Mouse (Mus musculus) midbrain, postnatal 0 days (tissue): Measurements from ENCODE around the gene Tut4. TPM values are rescaled to one million over a fixed set of nuclear protein-coding genes. Genes with fewer than 3 reads are reported as not detected.

Experiments
- ATAC-seq: fragments of 200-750 bp; cut with Nextera tagmentation; 2 replicates; pipeline ENCODE4 v1.8.0; 2017; ENCODE audit warnings: moderate number of reproducible peaks, mild to moderate bottlenecking, moderate TSS enrichment, moderate library complexity; ENCODE audit not compliant: low FRiP score
- DNase-seq: peaks from one replicate; pipeline ENCODE4 v3.0.0-alpha.2; 2015; ENCODE audit warnings: low spot score
- H3K27ac ChIP-seq: fragments of 300-500 bp; sonication (generic); 2 replicates; pipeline ENCODE4 v1.5.1; 2014; ENCODE audit warnings: low read depth, mild to moderate bottlenecking, low read length, mixed read lengths
- H3K27me3 ChIP-seq: fragments of 300-500 bp; sonication (generic); 2 replicates; pipeline ENCODE4 v1.6.1; 2014; ENCODE audit warnings: low read length, control low read depth, mixed read lengths; ENCODE audit not compliant: insufficient read depth
- H3K36me3 ChIP-seq: fragments of 300-500 bp; sonication (generic); 2 replicates; pipeline ENCODE4 v1.6.1; 2014; ENCODE audit warnings: low read length, control low read depth, mixed read lengths; ENCODE audit not compliant: insufficient read depth
- H3K4me1 ChIP-seq: fragments of 300-500 bp; sonication (generic); 2 replicates; pipeline ENCODE4 v1.6.1; 2014; ENCODE audit warnings: mild to moderate bottlenecking, control low read depth, antibody characterized with exemption, low read length, mixed read lengths; ENCODE audit not compliant: insufficient read depth
- H3K4me2 ChIP-seq: fragments of 300-500 bp; sonication (generic); 2 replicates; pipeline ENCODE4 v1.6.1; 2014; ENCODE audit warnings: low read depth, mild to moderate bottlenecking, low read length, mixed read lengths; ENCODE audit not compliant: poor library complexity, severe bottlenecking
- H3K4me3 ChIP-seq: fragments of 300-500 bp; sonication (generic); 2 replicates; pipeline ENCODE4 v1.5.1; 2014; ENCODE audit warnings: low read depth, mild to moderate bottlenecking, low read length, moderate library complexity
- H3K9ac ChIP-seq: fragments of 300-500 bp; sonication (generic); replicated peaks from 2 replicates; pipeline ENCODE4 v1.6.1; 2014; ENCODE audit warnings: mild to moderate bottlenecking, low read length, moderate library complexity, mixed read lengths; ENCODE audit not compliant: poor library complexity, severe bottlenecking
- H3K9me3 ChIP-seq: fragments of 300-500 bp; sonication (generic); 2 replicates; pipeline ENCODE4 v1.6.1; 2016; ENCODE audit warnings: low read length, control low read depth
- CTCF ChIP-seq: IDR thresholded peaks from 2 replicates; pipeline ENCODE4 v1.5.1; 2016; ENCODE audit warnings: antibody characterized with exemption, mild to moderate bottlenecking
- WGBS: fragments of 180-500 bp; shearing (Covaris S2); extraction: QIAGEN DNeasy Blood & Tissue Kit; methylation state at CpG from one replicate; pipeline ENCODE4 v1.1.7; 2014; 5-methylcytosine and 5-hydroxymethylcytosine counted together
- polyA plus RNA-seq: library from polyadenylated mRNA; unstranded; fragments of >200 nt; fragmentation: Nextera tagmentation; extraction: Ambion mirVana; gene quantifications from 2 replicates; pipeline ENCODE4 v1.2.1, GENCODE M21; 2015
- total RNA-seq: library from RNA; depleted of rRNA; stranded (reverse); fragments of >200 nt; gene quantifications from 2 replicates; pipeline ENCODE4 v1.2.3, GENCODE M21; 2014

Tut4 gene
- total and polyA plus RNA-seq, 2 experiments from 2014 or later = 45.7 to 52.2 TPM

DNA sequence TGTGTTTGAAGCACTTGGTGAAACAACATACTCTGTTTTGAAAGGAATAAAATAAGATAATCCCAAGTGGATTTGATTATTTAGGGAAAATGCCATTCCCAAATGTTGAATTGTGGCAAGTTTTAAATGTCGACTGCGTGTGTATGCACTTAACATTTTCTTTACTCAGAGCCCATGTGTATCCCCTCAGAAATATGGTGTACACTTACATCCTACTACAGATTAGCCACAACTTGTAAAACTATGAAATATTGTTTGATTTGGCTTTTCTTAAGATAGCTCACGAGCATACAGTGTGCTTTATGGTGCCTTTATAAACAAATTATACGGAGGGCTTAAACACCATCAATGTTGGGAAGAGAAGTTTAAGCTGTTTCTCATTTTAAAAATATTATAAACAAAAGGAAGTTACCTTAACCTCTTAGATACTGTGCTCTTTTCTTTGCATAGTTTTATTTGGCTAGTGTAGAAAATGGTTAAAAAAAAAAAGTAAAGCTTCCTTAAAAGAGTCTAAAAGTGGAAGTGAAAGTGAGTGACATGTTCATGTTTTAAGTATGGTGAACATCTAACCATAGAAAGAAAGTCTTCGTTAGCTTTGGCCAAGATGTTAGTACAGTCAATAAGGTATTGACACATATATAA lies 2.2 kb downstream of the Tut4 start:
- Histone ChIP-seq H3K4me1 (peaks cover 4% of the 10 kb centered on the region; the same call in 1 of the 2 replicates), H3K9me3 (no peaks in the 10 kb centered on the region), H3K36me3 (no peaks in the 10 kb centered on the region), H3K4me2 (peak overlapping the region; percentile 77), H3K27me3 (no peaks in the 10 kb centered on the region), H3K27ac (no peak overlapping the region), H3K4me3 (peak overlapping the region; percentile 98), H3K9ac (no peak overlapping the region; the same call in 1 of the 2 replicates)
- 59% methylated on average over 5 of the region's 5 CpGs for WGBS
- DNase-seq (no peak), ATAC-seq (no peak)
- no peak for TF ChIP-seq CTCF

DNA sequence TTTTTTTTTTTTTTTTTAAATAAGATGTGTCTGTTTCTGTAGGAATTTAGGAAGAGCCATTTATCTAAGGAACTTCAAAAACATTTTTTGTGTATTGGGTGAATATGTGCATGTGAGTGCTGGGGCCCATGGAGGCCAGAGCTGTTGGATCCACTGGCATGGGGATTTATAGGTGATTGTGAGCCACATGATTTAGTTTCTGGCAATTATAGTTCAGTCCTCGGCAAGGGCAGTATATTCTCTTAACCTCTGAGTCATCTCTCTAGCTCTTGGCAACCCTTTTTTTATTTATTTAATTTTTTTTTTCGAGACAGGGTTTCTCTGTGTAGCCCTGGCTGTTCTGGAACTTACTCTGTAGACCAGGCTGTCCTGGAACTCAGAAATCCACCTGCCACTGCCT lies 14.4 kb downstream of the Tut4 start:
- Histone ChIP-seq H3K4me2 (no peak overlapping the region), H3K27me3 (no peaks in the 10 kb centered on the region), H3K4me3 (no peak overlapping the region), H3K27ac (no peak overlapping the region), H3K36me3 (no peaks in the 10 kb centered on the region), H3K9ac (no peak overlapping the region), H3K9me3 (no peaks in the 10 kb centered on the region), H3K4me1 (no peaks in the 10 kb centered on the region)
- no peak for TF ChIP-seq CTCF
- ATAC-seq (no peak), DNase-seq (no peak)
- WGBS = 92% methylated on average over 2 of the region's 2 CpGs

DNA sequence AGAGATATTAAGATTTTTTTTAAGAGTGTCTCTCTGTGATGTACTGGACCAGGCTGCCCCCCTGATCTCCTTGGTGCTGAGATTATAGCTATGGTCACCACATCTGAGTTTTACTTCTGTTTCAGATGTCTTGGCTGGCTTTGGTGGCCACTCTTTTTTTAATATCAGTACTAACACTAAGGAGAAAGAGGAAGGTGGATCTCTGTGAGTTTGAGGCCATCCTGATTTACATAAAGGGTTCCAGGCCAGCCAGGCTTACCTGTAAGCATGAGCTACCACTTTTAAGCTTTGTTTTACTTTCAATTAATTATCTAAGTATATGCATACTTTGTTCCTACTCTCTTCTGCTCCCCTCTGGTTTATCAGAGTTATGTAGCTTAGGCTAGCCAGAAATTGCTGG lies 23.6 kb downstream of the Tut4 start:
- H3K36me3 ChIP-seq = 0 out of 2 replicates have a peak, but pooled peaks cover 7% of the 10 kb centered on the region
- no peak for DNase-seq
- no peak overlapping the region for H3K4me2 ChIP-seq
- no peak overlapping the region for H3K4me3 ChIP-seq
- no peak for ATAC-seq
- H3K4me1 ChIP-seq = no peaks in the 10 kb centered on the region
- no peak overlapping the region for H3K27ac ChIP-seq
- no peak overlapping the region for H3K9ac ChIP-seq
- H3K27me3 ChIP-seq = no peaks in the 10 kb centered on the region
- no peak for TF ChIP-seq CTCF
- no peaks in the 10 kb centered on the region for H3K9me3 ChIP-seq

DNA sequence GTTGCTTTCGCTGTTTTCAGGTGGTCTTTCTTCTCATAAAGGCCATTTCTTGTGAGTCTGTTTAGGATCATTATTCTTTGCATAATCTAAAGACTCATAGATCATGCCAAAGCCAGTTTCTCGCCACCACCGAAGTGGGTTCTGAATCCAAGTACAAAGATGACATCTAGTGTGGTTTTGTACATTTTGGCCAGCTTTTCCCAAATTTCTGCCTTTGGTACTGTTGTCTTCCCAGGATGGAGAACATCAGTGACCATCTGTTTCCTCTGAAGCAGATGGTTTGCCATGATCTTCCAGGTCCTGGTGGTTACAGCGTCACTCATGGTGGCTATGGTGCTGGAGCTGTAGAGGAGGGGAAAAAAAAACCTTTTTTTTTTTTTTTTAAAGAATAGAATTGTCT lies 25.0 kb downstream of the Tut4 start:
- 95% methylated on average over 4 of the region's 4 CpGs for WGBS
- DNase-seq = no peak
- Histone ChIP-seq H3K4me2 (no peak overlapping the region), H3K9ac (no peak overlapping the region), H3K36me3 (0 out of 2 replicates have a peak, but pooled peaks cover 7% of the 10 kb centered on the region), H3K4me3 (no peak overlapping the region), H3K27me3 (no peaks in the 10 kb centered on the region), H3K9me3 (no peaks in the 10 kb centered on the region), H3K27ac (no peak overlapping the region), H3K4me1 (no peaks in the 10 kb centered on the region)
- no peak for ATAC-seq
- no peak for TF ChIP-seq CTCF

DNA sequence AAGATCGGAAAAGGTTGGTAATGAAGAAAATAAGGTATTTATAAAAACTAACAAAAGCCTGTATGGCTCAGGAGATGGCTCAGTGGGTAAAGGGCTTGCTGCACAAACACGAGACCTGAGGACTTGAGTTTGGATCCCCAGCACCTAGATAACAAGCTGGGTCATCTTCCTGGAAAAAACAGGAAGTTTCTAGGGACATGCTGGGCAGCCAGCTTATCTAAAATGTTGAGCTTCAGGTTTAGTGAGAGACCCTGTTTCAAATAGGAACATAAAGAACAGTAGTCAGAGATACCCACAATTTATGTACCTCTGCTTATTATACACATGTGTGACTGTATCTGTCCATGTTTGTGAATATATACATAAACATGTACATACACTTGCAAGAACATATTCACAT lies 43.8 kb downstream of the Tut4 start:
- Histone ChIP-seq H3K4me2 (no peak overlapping the region), H3K27me3 (no peaks in the 10 kb centered on the region), H3K9me3 (no peaks in the 10 kb centered on the region), H3K4me3 (no peak overlapping the region), H3K9ac (no peak overlapping the region), H3K27ac (no peak overlapping the region), H3K4me1 (no peaks in the 10 kb centered on the region), H3K36me3 (peaks cover 9% of the 10 kb centered on the region; the same call in 1 of the 2 replicates)
- no peak for TF ChIP-seq CTCF
- DNase-seq (no peak), ATAC-seq (no peak)
- WGBS = 93% methylated on average over 2 of the region's 2 CpGs

DNA sequence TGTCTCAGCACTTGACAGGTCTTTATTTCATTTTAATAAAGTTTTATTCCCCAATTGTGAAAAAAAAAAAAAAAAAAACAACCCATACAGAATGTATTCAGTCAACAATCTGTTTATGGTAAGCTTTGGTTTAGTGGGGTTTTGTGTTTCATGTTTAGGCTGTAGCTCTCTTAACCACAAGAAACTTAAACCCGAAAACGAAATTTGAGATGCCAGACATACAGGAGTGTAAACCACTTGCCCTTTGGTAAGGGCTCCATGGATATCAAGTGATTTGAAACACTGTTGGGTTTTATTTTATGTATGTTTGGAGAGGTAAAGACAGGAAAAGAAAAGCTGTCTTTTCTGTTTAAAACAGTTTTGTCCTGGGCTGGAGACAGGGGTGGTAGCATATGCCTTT lies 80.5 kb downstream of the Tut4 start:
- H3K9ac ChIP-seq = no peak overlapping the region

More for the DNA sequence above, 80.5 kb downstream of the Tut4 start:
- H3K4me1 ChIP-seq = no peaks in the 10 kb centered on the region
- DNase-seq (no peak), ATAC-seq (no peak)
- 96% methylated on average over 2 of the region's 2 CpGs for WGBS
- TF ChIP-seq CTCF = no peak
- H3K27ac ChIP-seq = no peak overlapping the region
- no peak overlapping the region for H3K4me3 ChIP-seq
- H3K36me3 ChIP-seq = peaks cover 6% of the 10 kb centered on the region
- H3K9me3 ChIP-seq = no peaks in the 10 kb centered on the region
- no peaks in the 10 kb centered on the region for H3K27me3 ChIP-seq
- H3K4me2 ChIP-seq = no peak overlapping the region
